In the genomic region with DNA sequence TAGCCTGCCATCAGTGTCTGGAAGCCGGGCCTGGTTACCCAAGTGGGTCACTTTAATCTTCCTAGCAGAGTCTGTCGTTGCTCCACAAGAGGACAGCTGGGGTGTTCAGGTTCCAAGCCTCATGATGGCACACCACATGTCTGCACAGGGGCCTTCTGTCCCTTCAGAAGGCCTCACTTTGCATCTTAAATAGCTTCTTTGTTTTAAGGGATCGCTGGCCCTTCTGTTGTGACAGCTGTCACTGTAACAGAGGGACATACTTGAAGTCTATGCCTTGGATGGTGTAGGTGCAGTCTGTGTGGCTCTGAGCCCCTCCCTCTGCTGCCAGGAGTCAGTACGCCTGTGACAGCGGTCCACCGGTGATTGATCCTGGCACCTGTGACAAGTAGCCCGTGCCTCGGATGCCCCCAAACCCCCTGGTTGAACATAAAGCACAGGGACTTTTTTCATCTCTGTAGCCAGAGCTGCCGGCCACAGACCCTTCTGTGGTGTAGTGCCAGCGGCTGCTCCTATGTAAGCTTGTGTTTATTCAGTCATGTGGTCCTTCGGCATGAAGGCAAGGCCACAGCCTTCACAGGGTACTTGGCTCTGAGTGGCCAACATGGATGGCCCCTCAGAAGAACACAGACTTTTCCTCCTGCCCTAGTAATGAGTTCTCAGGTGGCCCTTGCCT, we compare ENCODE assay signal across 15 mouse cellular contexts. TPM values are rescaled to one million over a fixed set of nuclear protein-coding genes. Genes with fewer than 3 reads are reported as not detected.
A peak's percentile ranks its signal among the peaks of the same experiment; 100 is the strongest.
DNase-seq lines count a peak whose midpoint lies in the region; ATAC-seq lines count a peak whose summit lies in the region.
"Had no signal": no experiment of that assay in that cellular context is flagged by ENCODE, and none has a peak within 500 bp of the region (broad histone marks: within the 10 kb centered on the region; RNA-seq: fewer than 3 reads in every experiment).

No protein-coding gene starts in this region.

- H3K4me3 ChIP-seq in forebrain, embryonic 11.5 days (ENCODE audit: low read depth, low read length), result no peak overlapping the region
- no peak overlapping the region for H3K4me3 ChIP-seq in forebrain, embryonic 10.5 days
- no peak overlapping the region for H3K4me3 ChIP-seq in hindbrain, embryonic 15.5 days
- H3K4me3 ChIP-seq: embryonic facial prominence, embryonic 12.5 days; heart, embryonic 15.5 days had no signal

- H3K36me3 ChIP-seq in forebrain, embryonic 11.5 days (ENCODE audit: control insufficient read depth, insufficient read depth, low read length), result no peaks in the 10 kb centered on the region; the same call in 1 of the 2 replicates
- peaks cover 59% of the 10 kb centered on the region for H3K36me3 ChIP-seq in forebrain, embryonic 10.5 days (replicated peaks)
- H3K36me3 ChIP-seq in hindbrain, embryonic 15.5 days, result no peaks in the 10 kb centered on the region

- H3K4me2 ChIP-seq in forebrain, embryonic 11.5 days (ENCODE audit: low read depth, low read length, severe bottlenecking), result no peak overlapping the region
- H3K4me2 ChIP-seq in hindbrain, embryonic 15.5 days, result no peak overlapping the region
- H3K4me2 ChIP-seq: embryonic facial prominence, embryonic 12.5 days; heart, embryonic 15.5 days had no signal

- no peaks in the 10 kb centered on the region for H3K4me1 ChIP-seq in forebrain, embryonic 11.5 days (replicated peaks; ENCODE audit: control insufficient read depth, insufficient read depth, low read length)
- H3K4me1 ChIP-seq in forebrain, embryonic 10.5 days, result 0 out of 2 replicates have a peak, but pooled peaks cover 2% of the 10 kb centered on the region
- peaks cover 11% of the 10 kb centered on the region for H3K4me1 ChIP-seq in hindbrain, embryonic 15.5 days (replicated peaks)
- H3K4me1 ChIP-seq: embryonic facial prominence, embryonic 12.5 days had no signal

- 75% methylated on average over 11 of the region's 11 CpGs for WGBS in forebrain, embryonic 11.5 days
- 89% methylated on average over 11 of the region's 11 CpGs for WGBS in forebrain, embryonic 10.5 days
- WGBS in hindbrain, embryonic 15.5 days, result 49% methylated on average over 11 of the region's 11 CpGs

- no peaks in the 10 kb centered on the region for H3K27me3 ChIP-seq in forebrain, embryonic 11.5 days (ENCODE audit: control insufficient read depth, insufficient read depth, low read length)
- no peaks in the 10 kb centered on the region for H3K27me3 ChIP-seq in forebrain, embryonic 10.5 days (ENCODE audit: poor library complexity, severe bottlenecking)
- H3K27me3 ChIP-seq in hindbrain, embryonic 15.5 days, result no peaks in the 10 kb centered on the region
- H3K27me3 ChIP-seq: embryonic facial prominence, embryonic 12.5 days; heart, embryonic 15.5 days had no signal

- no peaks in the 10 kb centered on the region for H3K9me3 ChIP-seq in forebrain, embryonic 11.5 days (ENCODE audit: control insufficient read depth, low read length)
- no peaks in the 10 kb centered on the region for H3K9me3 ChIP-seq in forebrain, embryonic 10.5 days
- H3K9me3 ChIP-seq in hindbrain, embryonic 15.5 days, result no peaks in the 10 kb centered on the region
- H3K9me3 ChIP-seq: embryonic facial prominence, embryonic 12.5 days; heart, embryonic 15.5 days had no signal

- H3K27ac ChIP-seq in forebrain, embryonic 11.5 days (ENCODE audit: low read depth, low read length), result no peak overlapping the region
- no peak overlapping the region for H3K27ac ChIP-seq in forebrain, embryonic 10.5 days
- 0 out of 2 replicates have a peak overlapping the region, but pooled peaks have one; percentile 8 for H3K27ac ChIP-seq in hindbrain, embryonic 15.5 days (replicated peaks)
- H3K27ac ChIP-seq: embryonic facial prominence, embryonic 12.5 days; heart, embryonic 15.5 days had no signal

- no peak for DNase-seq in forebrain, embryonic 11.5 days (ENCODE audit: low spot score)
- no peak for DNase-seq in forebrain, embryonic 10.5 days (ENCODE audit: extremely low spot score, low spot score)
- peak; percentile 39 for DNase-seq in testis, postnatal 10 days (ENCODE audit: low spot score)
- no peak for DNase-seq in testis, postnatal 14 days (ENCODE audit: low spot score)
- no peak for DNase-seq in T-cell, adult 2 months (ENCODE audit: low spot score)
- DNase-seq in embryo, embryonic 9.5 days (ENCODE audit: extremely low spot score), result no peak
- DNase-seq in right cerebral cortex, adult 18-20 months, result no peak
- DNase-seq: liver; lung, postnatal 10 days; right cerebral cortex, postnatal 14 days had no signal

- H3K9ac ChIP-seq in forebrain, embryonic 11.5 days (ENCODE audit: low read length), result no peak overlapping the region
- no peak overlapping the region for H3K9ac ChIP-seq in hindbrain, embryonic 15.5 days
- H3K9ac ChIP-seq: embryonic facial prominence, embryonic 12.5 days; heart, embryonic 15.5 days had no signal

- ATAC-seq in forebrain, embryonic 11.5 days (replicated peaks; ENCODE audit: low FRiP score), result 0 out of 2 replicates have a peak, but pooled peaks have one; percentile 36
- ATAC-seq in hindbrain, embryonic 15.5 days (ENCODE audit: low FRiP score, low read depth), result peak; percentile 79; the same call in 1 of the 2 replicates
- ATAC-seq: intestine, embryonic 16.5 days had no signal

RNA-seq across cellular contexts. Expression of gene Tcp10a, which starts 32.3 kb away (rescaled TPM):
- polyA plus RNA-seq in forebrain, embryonic 11.5 days (2014; fragmentation: Nextera tagmentation; extraction: Ambion mirVana), result 0.17 TPM in 1 of 2 replicates, not detected in the other
- polyA plus RNA-seq in forebrain, embryonic 10.5 days (2016; fragmentation: Nextera tagmentation; extraction: Ambion mirVana), result not detected in 2 replicates
- polyA plus RNA-seq in hindbrain, embryonic 15.5 days (2015; fragmentation: Nextera tagmentation; extraction: Ambion mirVana), result not detected in 2 replicates
- polyA plus RNA-seq: embryonic facial prominence, embryonic 12.5 days; heart, embryonic 15.5 days; intestine, embryonic 16.5 days; stomach, embryonic 16.5 days had no signal
